Mouse (Mus musculus) erythroblast, embryonic 14.5 days (primary cell): ENCODE results near the gene Adcy7.

Experiments
- GATA1 ChIP-seq: IDR thresholded peaks from 2 replicates; pipeline ENCODE4 v1.6.1; 2012; ENCODE audit warnings: low read length, inconsistent platforms, mixed read lengths
- TAL1 ChIP-seq: IDR thresholded peaks from 3 replicates; pipeline ENCODE4 v1.6.1; 2012; ENCODE audit warnings: low read length, inconsistent platforms, mixed read lengths

DNA sequence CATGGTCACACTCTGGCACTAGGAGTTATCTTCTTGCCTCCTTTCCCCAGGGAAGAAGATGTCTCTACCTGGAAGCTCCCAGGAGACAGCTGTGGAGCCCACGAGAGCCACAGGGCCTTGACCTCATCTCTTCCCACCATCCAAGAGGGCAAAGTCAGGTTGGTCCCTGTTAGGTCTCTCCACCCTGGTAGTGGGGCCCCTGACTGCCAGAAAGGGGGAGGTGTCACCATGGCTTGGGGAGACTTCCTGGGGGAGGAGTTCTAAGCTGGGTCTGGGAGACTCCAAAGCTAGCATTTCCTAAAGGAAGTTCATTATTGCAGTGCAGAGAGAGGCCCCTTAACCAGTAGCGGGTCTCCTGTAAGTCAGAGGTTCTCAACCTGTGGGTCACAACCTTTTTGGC is 22.8 kb downstream of the Adcy7 start:
- TF ChIP-seq GATA1 = no peak
- TF ChIP-seq TAL1 = no peak
